In genomic region chr4:100779023-100779422, GRCm38 (mm10) we compare ENCODE assay signal across 10 mouse cellular contexts. TPM values are rescaled to one million over a fixed set of nuclear protein-coding genes. Genes with fewer than 3 reads are reported as not detected.
DNase-seq lines count a peak whose midpoint lies in the region; ATAC-seq and TF ChIP-seq lines count a peak whose summit lies in the region.
"Had no signal": no experiment of that assay in that cellular context is flagged by ENCODE, and none has a peak within 500 bp of the region (broad histone marks: within the 10 kb centered on the region; RNA-seq: fewer than 3 reads in every experiment).

No protein-coding gene starts in this region.

- H3K36me3 ChIP-seq in heart, embryonic 12.5 days: no peaks in the 10 kb centered on the region
- H3K36me3 ChIP-seq in ES-E14 (ENCODE audit: control insufficient read depth, insufficient read depth, low read length, poor library complexity, severe bottlenecking): no peaks in the 10 kb centered on the region
- no peaks in the 10 kb centered on the region for H3K36me3 ChIP-seq in forebrain, postnatal 0 days (ENCODE audit: insufficient read depth)
- no peaks in the 10 kb centered on the region for H3K36me3 ChIP-seq in midbrain, embryonic 10.5 days

- peak overlapping the region; percentile 86 for H3K4me3 ChIP-seq in heart, embryonic 12.5 days
- no peak overlapping the region for H3K4me3 ChIP-seq in ES-E14 (ENCODE audit: insufficient read depth in 1 of 2, low read depth in 1 of 2, low read length in 2 of 2, poor library complexity in 1 of 2, severe bottlenecking in 1 of 2)
- H3K4me3 ChIP-seq in forebrain, postnatal 0 days (ENCODE audit: low read depth, low read length): peak overlapping the region; percentile 60
- H3K4me3 ChIP-seq in midbrain, embryonic 10.5 days: peak overlapping the region; percentile 79

- no peak overlapping the region for H3K27ac ChIP-seq in heart, embryonic 12.5 days (ENCODE audit: poor library complexity, severe bottlenecking)
- no peak overlapping the region for H3K27ac ChIP-seq in ES-E14 (ENCODE audit: insufficient read depth, low read depth, low read length, poor library complexity, severe bottlenecking)
- H3K27ac ChIP-seq in forebrain, postnatal 0 days (ENCODE audit: low read depth, low read length): no peak overlapping the region
- peak overlapping the region; percentile 99 for H3K27ac ChIP-seq in midbrain, embryonic 10.5 days (replicated peaks)
- H3K27ac ChIP-seq: macrophage had no signal

- TF ChIP-seq CTCF in forebrain, postnatal 0 days (IDR thresholded peaks at IDR 0.05; ENCODE audit: low read depth): no peak

- ATAC-seq in heart, embryonic 12.5 days (ENCODE audit: insufficient number of reproducible peaks, low FRiP score): no peak
- no peak for ATAC-seq in forebrain, postnatal 0 days
- no peak for ATAC-seq in erythroid progenitor cell, adult 5-6 weeks (replicated peaks; ENCODE audit: low FRiP score, poor library complexity, severe bottlenecking)

- H3K9ac ChIP-seq in heart, embryonic 12.5 days: 0 out of 2 replicates have a peak overlapping the region, but pooled peaks have one; percentile 89
- H3K9ac ChIP-seq in ES-E14 (ENCODE audit: insufficient read depth, low read depth, low read length, poor library complexity, severe bottlenecking): no peak overlapping the region
- peak overlapping the region; percentile 69; the same call in 1 of the 2 replicates for H3K9ac ChIP-seq in forebrain, postnatal 0 days

- in situ Hi-C loops in ES-E14 (cut with MboI; ENCODE audit: low sequenced_read_pairs in 2 of 2, unreplicated experiment in 2 of 2): no loop called here

- H3K4me2 ChIP-seq in heart, embryonic 12.5 days: peak overlapping the region; percentile 85
- peak overlapping the region; percentile 96 for H3K4me2 ChIP-seq in forebrain, postnatal 0 days (ENCODE audit: low read depth)

- no peaks in the 10 kb centered on the region for H3K27me3 ChIP-seq in heart, embryonic 12.5 days (replicated peaks)
- no peaks in the 10 kb centered on the region for H3K27me3 ChIP-seq in forebrain, postnatal 0 days (ENCODE audit: insufficient read depth, low read length)
- no peaks in the 10 kb centered on the region for H3K27me3 ChIP-seq in midbrain, embryonic 10.5 days (ENCODE audit: low read depth, poor library complexity, severe bottlenecking)

- H3K9me3 ChIP-seq in heart, embryonic 12.5 days (replicated peaks): no peaks in the 10 kb centered on the region
- no peaks in the 10 kb centered on the region for H3K9me3 ChIP-seq in ES-E14 (ENCODE audit: control insufficient read depth, insufficient read depth, low read depth, low read length)
- H3K9me3 ChIP-seq in forebrain, postnatal 0 days (ENCODE audit: low read length): no peaks in the 10 kb centered on the region
- no peaks in the 10 kb centered on the region; the same call in 1 of the 2 replicates for H3K9me3 ChIP-seq in midbrain, embryonic 10.5 days (replicated peaks)

- H3K4me1 ChIP-seq in heart, embryonic 12.5 days (replicated peaks): peaks cover 34% of the 10 kb centered on the region
- H3K4me1 ChIP-seq in ES-E14 (ENCODE audit: control insufficient read depth in 2 of 2, insufficient read depth in 2 of 2, low read length in 2 of 2, poor library complexity in 1 of 2): peaks cover 0 to 12% of the 10 kb centered on the region in 2 experiments; a peak in 2 of 4 replicates
- peaks cover 21% of the 10 kb centered on the region; the same call in 1 of the 2 replicates for H3K4me1 ChIP-seq in forebrain, postnatal 0 days (ENCODE audit: insufficient read depth)
- peaks cover 67% of the 10 kb centered on the region for H3K4me1 ChIP-seq in midbrain, embryonic 10.5 days

- WGBS in heart, embryonic 12.5 days: 29% methylated on average over 4 of the region's 4 CpGs
- WGBS in forebrain, postnatal 0 days: 15% methylated on average over 4 of the region's 4 CpGs
- WGBS in midbrain, embryonic 10.5 days: 1% methylated on average over 4 of the region's 4 CpGs

- DNase-seq in heart, adult 8-10 months (ENCODE audit: low spot score): no peak
- DNase-seq in ES-E14 (ENCODE audit: low read depth, low spot score): no peak
- DNase-seq in forebrain, postnatal 0 days: no peak
- DNase-seq in midbrain, embryonic 10.5 days (ENCODE audit: low spot score): no peak
- no peak for DNase-seq in embryo, embryonic 11 days
- DNase-seq in thymus, postnatal 4 days: no peak
- DNase-seq: right cerebral cortex, adult 18-20 months had no signal

TF ChIP-seq in ES-E14, 5 proteins besides CTCF, POLR2A, EP300 and RAD21:
- TF ChIP-seq MAFK (IDR thresholded peaks at IDR 0.05; ENCODE audit: insufficient read depth, low read depth, low read length): no peak
- TF ChIP-seq ZNF384 (IDR thresholded peaks at IDR 0.05; ENCODE audit: low read depth, low read length): peak; percentile 55; the same call in 1 of the 2 replicates
TF ChIP-seq in ES-E14: peak in this region for 1.

RNA-seq across cellular contexts. Expression of gene Cachd1, which starts 2.5 kb away (rescaled TPM):
- polyA plus RNA-seq in heart, embryonic 12.5 days (2016; fragmentation: Nextera tagmentation; extraction: Ambion mirVana): 11.5 and 12.5 TPM in 2 replicates
- 1 to 10 TPM; 2.6 to 3.6 (median 2.9) TPM for total RNA-seq in heart, adult 8-10 months (2022)
- total RNA-seq in ES-E14 (2012; rRNA removed): 7.6 and 10.6 TPM in 2 replicates
- total RNA-seq in forebrain, postnatal 0 days (2014; rRNA removed): 12.2 and 16.9 TPM in 2 replicates
- 7.6 and 12.9 TPM in 2 replicates for polyA plus RNA-seq in forebrain, postnatal 0 days (2015; fragmentation: Nextera tagmentation; extraction: Ambion mirVana)
- 34.8 and 42.7 TPM in 2 replicates for polyA plus RNA-seq in midbrain, embryonic 10.5 days (2016; fragmentation: Nextera tagmentation; extraction: Ambion mirVana)
- 36.8 and 66.2 TPM in 2 replicates for total RNA-seq in erythroid progenitor cell, adult 5-6 weeks (2015; ENCODE audit: low replicate concordance)
- 12.0 and 39.4 TPM in 2 replicates for total RNA-seq in erythroid progenitor cell, adult 5-6 weeks (2017; ENCODE audit: low replicate concordance)
- polyA plus RNA-seq: macrophage had no signal

Comparison
In these comparisons a context has a peak if more than half of its experiments do, and no peak if none do; other contexts are left out.
1. H3K4me3 ChIP-seq: peak in heart, embryonic 12.5 days (single experiment), forebrain, postnatal 0 days (single experiment) and midbrain, embryonic 10.5 days (single experiment); none in ES-E14 (0 of 2).